Mouse (Mus musculus): Measurements from ENCODE around the gene Trappc5.

DNA sequence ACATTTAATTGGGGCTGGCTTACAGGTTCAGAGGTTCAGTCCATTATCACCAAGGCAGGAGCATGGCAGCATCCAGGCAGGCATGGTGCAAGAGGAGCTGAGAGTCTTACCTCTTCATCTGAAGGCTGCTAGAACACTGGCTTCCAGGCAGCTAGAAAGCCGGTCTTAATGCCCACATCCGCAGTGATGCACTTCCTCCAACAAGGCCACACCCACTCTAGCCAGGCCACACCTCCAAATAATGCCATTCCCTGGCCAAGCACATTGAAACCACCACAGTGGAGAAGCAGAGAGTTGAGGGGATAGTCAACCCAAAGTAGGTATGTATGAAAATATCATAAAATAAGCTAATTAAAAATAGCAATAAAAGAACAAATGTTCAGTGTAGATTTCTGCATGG lies 5.7 kb upstream of the Trappc5 start:
- TF ChIP-seq POLR2A (IDR thresholded peaks at IDR 0.05; ENCODE audit: borderline replicate concordance, extremely low read depth, low read depth, low read length) = no peak
- no peak for TF ChIP-seq CTCF (IDR thresholded peaks at IDR 0.05; ENCODE audit: insufficient read depth, low read length)

Data from lung, adult 2 months (tissue).